Mouse (Mus musculus) G1E-ER4 (cell line): Measurements from ENCODE around the gene Lhfpl1. TPM values are rescaled to one million over a fixed set of nuclear protein-coding genes. Genes with fewer than 3 reads are reported as not detected.

Experiments used
- GATA1 ChIP-seq: IDR thresholded peaks from one replicate; pipeline ENCODE4 v1.8.0; 2012; ENCODE audit warnings: low read length, inconsistent platforms
- polyA plus RNA-seq: library from polyadenylated mRNA; stranded (reverse); fragments of >175 nt; gene quantifications from 2 replicates; pipeline ENCODE4 v1.2.3, GENCODE M21; 2012

The Lhfpl1 gene
- polyA plus RNA-seq, result not detected in 2 replicates

- no peak for TF ChIP-seq GATA1
Measured at GRCm38 (mm10) chrX:145348377-145349203, at the start of gene Lhfpl1. TSS of gene Lhfpl1 (minus strand) at chrX:145349089.

DNA sequence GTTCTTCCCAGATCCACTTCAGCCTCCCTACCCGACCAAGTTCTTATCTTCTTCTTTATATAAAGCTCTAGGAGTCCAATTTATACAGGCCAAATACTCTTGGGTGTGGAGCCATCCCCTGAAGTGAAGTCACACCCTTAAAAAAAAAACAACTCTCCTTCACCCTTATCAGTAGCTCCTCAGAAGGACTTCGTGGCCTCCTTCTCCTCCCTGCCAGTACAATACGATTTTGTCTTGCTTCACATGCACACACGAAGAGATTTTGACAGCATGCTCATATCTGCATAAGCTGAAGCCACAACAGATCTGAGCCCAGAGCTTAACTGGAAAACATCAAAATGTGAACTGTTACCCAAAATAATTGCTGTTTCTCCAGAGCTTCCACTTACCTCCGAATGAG, 22.9 kb upstream of the Lhfpl1 start:
- no peak for TF ChIP-seq GATA1

DNA sequence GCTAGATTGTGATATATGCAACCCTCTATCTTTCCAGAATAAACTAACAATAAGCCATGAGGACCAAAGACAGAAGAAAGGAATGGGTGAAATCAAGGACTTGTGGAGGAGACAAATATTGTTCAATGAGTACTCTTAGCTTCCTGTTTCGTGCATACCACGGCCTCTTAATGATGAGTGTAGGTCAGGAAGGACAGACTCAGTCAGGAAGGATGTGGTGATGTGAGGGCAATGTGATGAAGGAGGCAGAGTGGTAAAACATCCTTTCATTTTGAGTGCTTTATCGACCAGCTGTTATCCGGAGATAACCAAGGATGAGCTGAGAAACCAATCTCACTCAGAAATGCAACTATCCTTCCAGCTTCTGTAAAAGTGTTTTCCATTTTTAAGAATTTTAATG, 13.6 kb upstream of the Lhfpl1 start:
- no peak for TF ChIP-seq GATA1

DNA sequence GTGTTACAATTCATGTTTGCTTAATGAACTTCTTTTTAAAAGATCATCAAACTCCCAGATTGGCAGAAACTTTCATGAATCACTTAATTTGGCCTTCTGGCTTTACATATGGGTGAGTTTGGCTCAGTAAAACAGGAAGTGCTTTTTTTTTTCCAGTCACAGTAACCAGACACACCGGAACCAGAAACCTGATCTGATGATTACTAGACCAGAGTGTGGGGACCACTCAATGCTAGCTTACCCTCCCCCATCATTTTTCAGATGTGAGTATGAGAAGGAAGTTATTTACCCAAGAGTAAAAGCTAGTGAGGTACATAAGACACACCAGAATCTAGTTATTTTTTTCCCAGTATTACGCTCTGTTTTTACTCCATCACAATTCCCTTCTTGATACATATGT, 6.5 kb downstream of the Lhfpl1 start:
- TF ChIP-seq GATA1, result no peak

- no peak for TF ChIP-seq GATA1
Measured at GRCm38 (mm10) chrX:145336141-145336540, 12.7 kb downstream of the Lhfpl1 start.

- no peak for TF ChIP-seq GATA1
Measured at GRCm38 (mm10) chrX:145308555-145308954, 40.3 kb downstream of the Lhfpl1 start.

GRCm38 (mm10) chrX:145307174-145307573, 41.7 kb downstream of the Lhfpl1 start:
- TF ChIP-seq GATA1, result no peak

DNA sequence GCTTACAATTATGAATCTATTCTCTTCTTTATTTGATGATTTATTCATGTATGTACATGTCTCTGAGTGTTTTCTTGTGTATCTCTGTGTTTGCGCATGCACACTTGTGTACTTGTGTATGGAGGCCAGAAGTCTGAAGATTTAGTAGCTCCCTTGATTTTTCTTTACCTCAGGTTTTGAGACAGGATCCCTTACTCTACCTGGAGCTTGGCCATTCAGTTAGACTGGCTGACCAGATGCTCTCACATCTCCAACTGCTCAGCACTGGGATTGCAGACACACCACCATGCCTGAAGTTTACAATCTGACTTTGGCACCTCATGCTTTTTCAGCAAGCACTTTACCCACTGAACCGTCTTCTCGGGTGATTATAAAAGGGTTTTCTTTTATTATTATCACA, 76.7 kb downstream of the Lhfpl1 start:
- no peak for TF ChIP-seq GATA1

GRCm38 (mm10) chrX:145271768-145272167, 77.1 kb downstream of the Lhfpl1 start:
- no peak for TF ChIP-seq GATA1

GRCm38 (mm10) chrX:145261803-145262202, 87.1 kb downstream of the Lhfpl1 start:
- no peak for TF ChIP-seq GATA1

Other genes starting within 250 kb of the Lhfpl1 start
- gene Amot, start 156.1 kb upstream of the Lhfpl1 start, polyA plus RNA-seq, result 1.7 and 1.9 TPM in 2 replicates